Mouse (Mus musculus): ENCODE measurements around the gene Ap1b1. TPM values are rescaled to one million over a fixed set of nuclear protein-coding genes. Genes with fewer than 3 reads are reported as not detected.

Ap1b1 gene
- polyA plus RNA-seq, 1 experiment from 2014 or later: 61.7 TPM

GRCm38 (mm10) chr11:5058783-5059182 is 72.2 kb downstream of the Ap1b1 start:
- H3K4me2 ChIP-seq: no peak overlapping the region
- H3K4me1 ChIP-seq: peaks cover 62% of the 10 kb centered on the region
- 0 out of 2 replicates have a peak, but pooled peaks cover 5% of the 10 kb centered on the region for H3K36me3 ChIP-seq (ENCODE audit: poor library complexity, severe bottlenecking)
- no peak overlapping the region for H3K27ac ChIP-seq
- 0 out of 2 replicates have a peak overlapping the region, but pooled peaks have one; percentile 45 for H3K4me3 ChIP-seq
- H3K9me3 ChIP-seq (replicated peaks): no peaks in the 10 kb centered on the region
- 34% methylated on average over 9 of the region's 9 CpGs for WGBS
- ATAC-seq: no peak
- peaks cover 86% of the 10 kb centered on the region for H3K27me3 ChIP-seq
- no peak overlapping the region for H3K9ac ChIP-seq

- Histone ChIP-seq H3K9ac (peak overlapping the region; percentile 8; the same call in 1 of the 2 replicates), H3K36me3 (ENCODE audit: poor library complexity, severe bottlenecking) (0 out of 2 replicates have a peak, but pooled peaks cover 5% of the 10 kb centered on the region), H3K4me1 (peaks cover 66% of the 10 kb centered on the region), H3K4me2 (no peak overlapping the region), H3K4me3 (no peak overlapping the region), H3K27me3 (peaks cover 90% of the 10 kb centered on the region), H3K9me3 (replicated peaks) (no peaks in the 10 kb centered on the region), H3K27ac (no peak overlapping the region)
- 29% methylated on average over 14 of the region's 14 CpGs for WGBS
- no peak for ATAC-seq
These were observed 72.6 kb downstream of the Ap1b1 start for GRCm38 (mm10) chr11:5059230-5059629.

- no peak overlapping the region for H3K4me3 ChIP-seq
These were observed 73.1 kb downstream of the Ap1b1 start for GRCm38 (mm10) chr11:5059704-5060156.

GRCm38 (mm10) chr11:5060756-5061412 is 74.3 kb downstream of the Ap1b1 start:
- Histone ChIP-seq H3K27ac (no peak overlapping the region), H3K9ac (peak overlapping the region; percentile 57), H3K36me3 (ENCODE audit: poor library complexity, severe bottlenecking) (0 out of 2 replicates have a peak, but pooled peaks cover 5% of the 10 kb centered on the region), H3K9me3 (replicated peaks) (no peaks in the 10 kb centered on the region), H3K4me1 (peaks cover 73% of the 10 kb centered on the region), H3K27me3 (peaks cover 88% of the 10 kb centered on the region), H3K4me2 (peak overlapping the region; percentile 79), H3K4me3 (peak overlapping the region; percentile 40)
- 51% methylated on average over 28 of the region's 28 CpGs for WGBS
- ATAC-seq: no peak

More at GRCm38 (mm10) chr11:5059704-5060156, 73.1 kb downstream of the Ap1b1 start:
- 8% methylated on average over 27 of the region's 27 CpGs for WGBS
- Histone ChIP-seq H3K4me2 (no peak overlapping the region), H3K9ac (peak overlapping the region; percentile 8; the same call in 1 of the 2 replicates), H3K27me3 (peaks cover 95% of the 10 kb centered on the region), H3K27ac (no peak overlapping the region), H3K4me1 (peaks cover 71% of the 10 kb centered on the region), H3K36me3 (ENCODE audit: poor library complexity, severe bottlenecking) (0 out of 2 replicates have a peak, but pooled peaks cover 5% of the 10 kb centered on the region), H3K9me3 (replicated peaks) (no peaks in the 10 kb centered on the region)
- no peak for ATAC-seq

GRCm38 (mm10) chr11:5061413-5062139 is 75.0 kb downstream of the Ap1b1 start:
- H3K27me3 ChIP-seq: peaks cover 82% of the 10 kb centered on the region
- H3K4me2 ChIP-seq: peak overlapping the region; percentile 79
- H3K9me3 ChIP-seq (replicated peaks): no peaks in the 10 kb centered on the region
- H3K4me1 ChIP-seq: peaks cover 67% of the 10 kb centered on the region
- peak; percentile 33 for ATAC-seq
- no peak overlapping the region for H3K27ac ChIP-seq
- under 1% methylated on average over 56 of the region's 62 CpGs for WGBS
- 0 out of 2 replicates have a peak, but pooled peaks cover 5% of the 10 kb centered on the region for H3K36me3 ChIP-seq (ENCODE audit: poor library complexity, severe bottlenecking)
- H3K4me3 ChIP-seq: peak overlapping the region; percentile 40
- peak overlapping the region; percentile 57 for H3K9ac ChIP-seq

GRCm38 (mm10) chr11:5062326-5062725 is 75.7 kb downstream of the Ap1b1 start:
- ATAC-seq: no peak; the same call in 1 of the 2 replicates
- H3K9me3 ChIP-seq (replicated peaks): no peaks in the 10 kb centered on the region
- peak overlapping the region; percentile 40 for H3K4me3 ChIP-seq
- H3K4me1 ChIP-seq: peaks cover 60% of the 10 kb centered on the region
- H3K36me3 ChIP-seq (ENCODE audit: poor library complexity, severe bottlenecking): 0 out of 2 replicates have a peak, but pooled peaks cover 5% of the 10 kb centered on the region
- no peak overlapping the region for H3K27ac ChIP-seq
- H3K9ac ChIP-seq: peak overlapping the region; percentile 57; the same call in 1 of the 2 replicates
- 17% methylated on average over 13 of the region's 13 CpGs for WGBS
- peaks cover 74% of the 10 kb centered on the region for H3K27me3 ChIP-seq
- H3K4me2 ChIP-seq: peak overlapping the region; percentile 79

- Histone ChIP-seq H3K27me3 (peaks cover 67% of the 10 kb centered on the region), H3K36me3 (ENCODE audit: poor library complexity, severe bottlenecking) (peaks cover 10% of the 10 kb centered on the region), H3K9me3 (replicated peaks) (no peaks in the 10 kb centered on the region), H3K4me3 (no peak overlapping the region), H3K4me2 (peak overlapping the region; percentile 87), H3K4me1 (peaks cover 53% of the 10 kb centered on the region), H3K27ac (no peak overlapping the region), H3K9ac (no peak overlapping the region)
- 66% methylated on average over 13 of the region's 13 CpGs for WGBS
- no peak for ATAC-seq
These were observed 76.4 kb downstream of the Ap1b1 start for GRCm38 (mm10) chr11:5062860-5063505.

- peaks cover 61% of the 10 kb centered on the region for H3K27me3 ChIP-seq
- no peaks in the 10 kb centered on the region for H3K9me3 ChIP-seq (replicated peaks)
- peak overlapping the region; percentile 82; the same call in 1 of the 2 replicates for H3K9ac ChIP-seq
- peak overlapping the region; percentile 87 for H3K4me2 ChIP-seq
- H3K4me1 ChIP-seq: peaks cover 49% of the 10 kb centered on the region
- peaks cover 17% of the 10 kb centered on the region for H3K36me3 ChIP-seq (ENCODE audit: poor library complexity, severe bottlenecking)
- WGBS: 55% methylated on average over 31 of the region's 31 CpGs
- no peak overlapping the region for H3K27ac ChIP-seq
- ATAC-seq: no peak
- peak overlapping the region; percentile 69 for H3K4me3 ChIP-seq
These were observed 77.1 kb downstream of the Ap1b1 start for GRCm38 (mm10) chr11:5063561-5064281.

GRCm38 (mm10) chr11:5064282-5065055 is 77.8 kb downstream of the Ap1b1 start:
- peaks cover 45% of the 10 kb centered on the region for H3K4me1 ChIP-seq
- WGBS: 16% methylated on average over 38 of the region's 38 CpGs

GRCm38 (mm10) chr11:5065056-5065821 is 78.6 kb downstream of the Ap1b1 start, which contains the start of gene Gas2l1:
Gas2l1 (minus strand) TSS chr11:5065327.
- H3K27ac ChIP-seq: no peak within 1 kb of the TSS
- H3K4me1 ChIP-seq: peaks cover 41% of the 10 kb centered on the region
- H3K27me3 ChIP-seq: peaks cover 46% of the 10 kb centered on the region
- H3K4me2 ChIP-seq: peak within 1 kb of the TSS; percentile 87
- ATAC-seq: peak; percentile 89
- no peaks in the 10 kb centered on the region for H3K9me3 ChIP-seq (replicated peaks)
- peak within 1 kb of the TSS; percentile 69 for H3K4me3 ChIP-seq
- under 1% methylated on average over 39 of the region's 50 CpGs for WGBS
- peak within 1 kb of the TSS; percentile 82 for H3K9ac ChIP-seq
- peaks cover 31% of the 10 kb centered on the region for H3K36me3 ChIP-seq (ENCODE audit: poor library complexity, severe bottlenecking)

More at GRCm38 (mm10) chr11:5064282-5065055, 77.8 kb downstream of the Ap1b1 start:
- Histone ChIP-seq H3K36me3 (ENCODE audit: poor library complexity, severe bottlenecking) (peaks cover 25% of the 10 kb centered on the region), H3K9ac (peak overlapping the region; percentile 82), H3K9me3 (replicated peaks) (no peaks in the 10 kb centered on the region), H3K27ac (no peak overlapping the region), H3K4me3 (peak overlapping the region; percentile 69), H3K27me3 (peaks cover 53% of the 10 kb centered on the region), H3K4me2 (peak overlapping the region; percentile 87)
- ATAC-seq: no peak; the same call in 1 of the 2 replicates
